Mouse (Mus musculus): Measurements from ENCODE around the gene Lias. TPM values are rescaled to one million over a fixed set of nuclear protein-coding genes. Genes with fewer than 3 reads are reported as not detected.

The Lias gene
- polyA plus RNA-seq (2015; fragmentation: Nextera tagmentation; extraction: Ambion mirVana) = 62.5 and 67.8 TPM in 2 replicates

GRCm38 (mm10) chr5:65390648-65391644, at the start of gene Lias, which contains the start of gene Rpl9:
Lias (plus strand) TSS chr5:65391497.
Rpl9 (minus strand) TSS chr5:65391444.
- Histone ChIP-seq H3K4me2 (peak within 1 kb of the TSS; percentile 80), H3K27me3 (replicated peaks) (no peaks in the 10 kb centered on the region), H3K36me3 (replicated peaks) (peaks cover 24% of the 10 kb centered on the region), H3K4me3 (peak within 1 kb of the TSS; percentile 73), H3K4me1 (peaks cover 28% of the 10 kb centered on the region), H3K9ac (peak within 1 kb of the TSS; percentile 92), H3K9me3 (no peaks in the 10 kb centered on the region), H3K27ac (peak within 1 kb of the TSS; percentile 90)
- WGBS = under 1% methylated on average over 83 of the region's 83 CpGs
- peak; percentile 97 for ATAC-seq (replicated peaks)

GRCm38 (mm10) chr5:65348168-65348567, 43.1 kb upstream of the Lias start, which contains the start of gene Klb:
Klb (plus strand) TSS chr5:65348314.
- no peak within 1 kb of the TSS; the same call in 1 of the 2 replicates for H3K9ac ChIP-seq
- H3K4me2 ChIP-seq = peak within 1 kb of the TSS; percentile 34
- ATAC-seq (replicated peaks) = no peak
- H3K36me3 ChIP-seq (replicated peaks) = no peaks in the 10 kb centered on the region
- peaks cover 3% of the 10 kb centered on the region for H3K4me1 ChIP-seq
- H3K4me3 ChIP-seq = 0 out of 2 replicates have a peak within 1 kb of the TSS, but pooled peaks have one; percentile 5
- no peak within 1 kb of the TSS for H3K27ac ChIP-seq
- 48% methylated on average over 15 of the region's 15 CpGs for WGBS
- no peaks in the 10 kb centered on the region for H3K9me3 ChIP-seq
- H3K27me3 ChIP-seq (replicated peaks) = no peaks in the 10 kb centered on the region

- H3K4me2 ChIP-seq = no peak overlapping the region
- no peaks in the 10 kb centered on the region for H3K27me3 ChIP-seq (replicated peaks)
- WGBS = 67% methylated on average over 10 of the region's 10 CpGs
- peaks cover 3% of the 10 kb centered on the region for H3K4me1 ChIP-seq
- no peak overlapping the region for H3K4me3 ChIP-seq
- H3K9me3 ChIP-seq = no peaks in the 10 kb centered on the region
- H3K27ac ChIP-seq = no peak overlapping the region
- H3K9ac ChIP-seq = no peak overlapping the region
- no peak for ATAC-seq (replicated peaks)
- no peaks in the 10 kb centered on the region for H3K36me3 ChIP-seq (replicated peaks)
These were observed 40.8 kb upstream of the Lias start for GRCm38 (mm10) chr5:65350508-65350907.

GRCm38 (mm10) chr5:65354097-65354496, 37.2 kb upstream of the Lias start:
- H3K27ac ChIP-seq = no peak overlapping the region
- WGBS = 90% methylated on average over 3 of the region's 3 CpGs
- ATAC-seq (replicated peaks) = no peak
- H3K9me3 ChIP-seq = no peaks in the 10 kb centered on the region
- no peaks in the 10 kb centered on the region for H3K36me3 ChIP-seq (replicated peaks)
- H3K9ac ChIP-seq = no peak overlapping the region
- no peaks in the 10 kb centered on the region for H3K4me1 ChIP-seq
- no peak overlapping the region for H3K4me3 ChIP-seq
- no peak overlapping the region for H3K4me2 ChIP-seq
- no peaks in the 10 kb centered on the region for H3K27me3 ChIP-seq (replicated peaks)

- no peaks in the 10 kb centered on the region for H3K36me3 ChIP-seq (replicated peaks)
- 74% methylated on average over 5 of the region's 5 CpGs for WGBS
- H3K27ac ChIP-seq = no peak overlapping the region
- H3K4me1 ChIP-seq = no peaks in the 10 kb centered on the region
- ATAC-seq (replicated peaks) = no peak
- H3K4me2 ChIP-seq = no peak overlapping the region
- no peaks in the 10 kb centered on the region for H3K9me3 ChIP-seq
- no peaks in the 10 kb centered on the region for H3K27me3 ChIP-seq (replicated peaks)
- no peak overlapping the region for H3K4me3 ChIP-seq
- no peak overlapping the region for H3K9ac ChIP-seq
These were observed 36.3 kb upstream of the Lias start for GRCm38 (mm10) chr5:65354985-65355384.

GRCm38 (mm10) chr5:65356851-65357250, 34.4 kb upstream of the Lias start:
- ATAC-seq (replicated peaks) = no peak

GRCm38 (mm10) chr5:65357771-65358170, 33.5 kb upstream of the Lias start:
- Histone ChIP-seq H3K9ac (no peak overlapping the region), H3K27me3 (replicated peaks) (no peaks in the 10 kb centered on the region), H3K4me1 (no peaks in the 10 kb centered on the region), H3K9me3 (no peaks in the 10 kb centered on the region), H3K4me3 (no peak overlapping the region), H3K4me2 (no peak overlapping the region), H3K27ac (no peak overlapping the region), H3K36me3 (replicated peaks) (no peaks in the 10 kb centered on the region)
- no peak for ATAC-seq (replicated peaks)
- 89% methylated on average over 3 of the region's 3 CpGs for WGBS

More at GRCm38 (mm10) chr5:65356851-65357250, 34.4 kb upstream of the Lias start:
- no peaks in the 10 kb centered on the region for H3K4me1 ChIP-seq
- H3K9me3 ChIP-seq = no peaks in the 10 kb centered on the region
- H3K27me3 ChIP-seq (replicated peaks) = no peaks in the 10 kb centered on the region
- no peak overlapping the region for H3K27ac ChIP-seq
- no peaks in the 10 kb centered on the region for H3K36me3 ChIP-seq (replicated peaks)
- no peak overlapping the region for H3K9ac ChIP-seq
- H3K4me2 ChIP-seq = no peak overlapping the region
- 89% methylated on average over 6 of the region's 6 CpGs for WGBS
- H3K4me3 ChIP-seq = no peak overlapping the region

GRCm38 (mm10) chr5:65367837-65368236, 23.5 kb upstream of the Lias start:
- no peaks in the 10 kb centered on the region for H3K4me1 ChIP-seq
- H3K27ac ChIP-seq = no peak overlapping the region
- WGBS = 89% methylated on average over 11 of the region's 11 CpGs
- H3K4me3 ChIP-seq = no peak overlapping the region
- ATAC-seq (replicated peaks) = no peak
- H3K4me2 ChIP-seq = no peak overlapping the region
- no peaks in the 10 kb centered on the region for H3K9me3 ChIP-seq
- no peaks in the 10 kb centered on the region for H3K36me3 ChIP-seq (replicated peaks)
- no peak overlapping the region for H3K9ac ChIP-seq
- no peaks in the 10 kb centered on the region for H3K27me3 ChIP-seq (replicated peaks)

- no peaks in the 10 kb centered on the region for H3K36me3 ChIP-seq (replicated peaks)
- WGBS = 92% methylated on average over 7 of the region's 7 CpGs
- ATAC-seq (replicated peaks) = no peak
- H3K9ac ChIP-seq = no peak overlapping the region
- no peak overlapping the region for H3K27ac ChIP-seq
- no peak overlapping the region for H3K4me2 ChIP-seq
- H3K27me3 ChIP-seq (replicated peaks) = no peaks in the 10 kb centered on the region
- H3K9me3 ChIP-seq = no peaks in the 10 kb centered on the region
- H3K4me1 ChIP-seq = no peaks in the 10 kb centered on the region
- H3K4me3 ChIP-seq = no peak overlapping the region
These were observed 19.7 kb upstream of the Lias start for GRCm38 (mm10) chr5:65371551-65371950.

- WGBS = 80% methylated on average over 7 of the region's 7 CpGs
- Histone ChIP-seq H3K4me1 (no peaks in the 10 kb centered on the region), H3K36me3 (replicated peaks) (no peaks in the 10 kb centered on the region), H3K9me3 (no peaks in the 10 kb centered on the region), H3K9ac (no peak overlapping the region), H3K4me3 (no peak overlapping the region), H3K4me2 (no peak overlapping the region), H3K27ac (no peak overlapping the region), H3K27me3 (replicated peaks) (no peaks in the 10 kb centered on the region)
- ATAC-seq (replicated peaks) = no peak
These were observed 16.6 kb upstream of the Lias start for GRCm38 (mm10) chr5:65374746-65375145.

- Histone ChIP-seq H3K4me2 (no peak overlapping the region), H3K4me3 (no peak overlapping the region), H3K27ac (no peak overlapping the region), H3K36me3 (replicated peaks) (peaks cover 17% of the 10 kb centered on the region), H3K4me1 (peaks cover 19% of the 10 kb centered on the region), H3K9ac (no peak overlapping the region), H3K27me3 (replicated peaks) (no peaks in the 10 kb centered on the region), H3K9me3 (no peaks in the 10 kb centered on the region)
- WGBS = 74% methylated on average over 2 of the region's 2 CpGs
- no peak for ATAC-seq (replicated peaks)
These were observed 5.6 kb upstream of the Lias start for GRCm38 (mm10) chr5:65385704-65386103.

- H3K36me3 ChIP-seq (replicated peaks) = peaks cover 17% of the 10 kb centered on the region
- WGBS = 81% methylated on average over 6 of the region's 6 CpGs
- peaks cover 24% of the 10 kb centered on the region for H3K4me1 ChIP-seq
- no peak overlapping the region for H3K4me3 ChIP-seq
- no peaks in the 10 kb centered on the region for H3K27me3 ChIP-seq (replicated peaks)
- no peak for ATAC-seq (replicated peaks)
- H3K9ac ChIP-seq = no peak overlapping the region
- H3K4me2 ChIP-seq = no peak overlapping the region
- no peak overlapping the region for H3K27ac ChIP-seq
- H3K9me3 ChIP-seq = no peaks in the 10 kb centered on the region
These were observed 4.1 kb upstream of the Lias start for GRCm38 (mm10) chr5:65387008-65387867.
